Mouse (Mus musculus) G1E (cell line): ENCODE results near the gene Lyz1. TPM values are rescaled to one million over a fixed set of nuclear protein-coding genes. Genes with fewer than 3 reads are reported as not detected.
"Not testable (repeated sequence)": the region's sequence is repeated elsewhere in the genome, so short reads cannot be mapped to it uniquely, and the experiment has no call there.

ENCODE experiments used
- ATAC-seq: 2 replicates; pipeline ENCODE4 v1.8.0; 2016; ENCODE audit warnings: mild to moderate bottlenecking; ENCODE audit not compliant: insufficient number of reproducible peaks, poor library complexity, low FRiP score, severe bottlenecking; ENCODE audit errors: extremely low read depth
- DNase-seq: peaks from one replicate; pipeline ENCODE4 v3.0.0; 2012; ENCODE audit warnings: low spot score
- H3K27me3 ChIP-seq: 2 replicates; pipeline ENCODE4 v1.6.1; 2012; ENCODE audit warnings: mild to moderate bottlenecking, low read length, inconsistent platforms; ENCODE audit not compliant: insufficient read depth
- H3K36me3 ChIP-seq: replicated peaks from 2 replicates; pipeline ENCODE3; 2012; ENCODE audit warnings: mild to moderate bottlenecking, inconsistent platforms
- H3K4me1 ChIP-seq: 2 replicates; pipeline ENCODE4 v1.6.1; 2012; ENCODE audit warnings: low read depth, low read length, inconsistent platforms, mixed read lengths; ENCODE audit not compliant: insufficient read depth
- H3K4me3 ChIP-seq: 2 replicates; pipeline ENCODE4 v1.5.1; 2012; ENCODE audit warnings: low read depth, mild to moderate bottlenecking, inconsistent platforms, low read length, moderate library complexity, mixed read lengths
- H3K9me3 ChIP-seq: replicated peaks from 2 replicates; pipeline ENCODE4 v1.6.1; 2012; ENCODE audit warnings: inconsistent platforms
- CTCF ChIP-seq: IDR thresholded peaks from 2 replicates; pipeline ENCODE4 v1.5.1; 2012; ENCODE audit warnings: low read depth, low read length, inconsistent platforms, mixed read lengths
- GATA1 ChIP-seq: IDR thresholded peaks from 2 replicates; pipeline ENCODE4 v1.6.1; 2012; ENCODE audit warnings: borderline replicate concordance, low read length, inconsistent platforms, mixed read lengths
- GATA2 ChIP-seq: IDR thresholded peaks from 2 replicates; pipeline ENCODE4 v1.6.1; 2012; ENCODE audit warnings: low read depth, low read length, inconsistent platforms, borderline replicate concordance
- POLR2AphosphoS5 ChIP-seq: IDR thresholded peaks from 2 replicates; pipeline ENCODE4 v1.6.1; 2012; ENCODE audit warnings: low read depth, low read length, inconsistent platforms; ENCODE audit not compliant: insufficient replicate concordance
- TAL1 ChIP-seq: conservative IDR thresholded peaks from 2 replicates; pipeline ENCODE4 v1.6.1; 2012; ENCODE audit warnings: low read depth, low read length, inconsistent platforms, mixed read lengths
- polyA plus RNA-seq: library from polyadenylated mRNA; stranded (reverse); fragments of >175 nt; gene quantifications from 2 replicates; pipeline ENCODE4 v1.2.3, GENCODE M21; 2012
- total RNA-seq, 2 experiments: library from RNA; stranded (forward) in 1 of 2; stranded (reverse) in 1 of 2; fragments of 200-1000 nt in 1 of 2; fragments of >200 nt in 1 of 2; fragmentation: Nextera tagmentation in 1 of 2; gene quantifications; 2 replicates each; pipeline ENCODE4 v1.2.3; 2014 to 2017

The Lyz1 gene
- total and polyA plus RNA-seq, 3 experiments = 0.11 TPM; not detected in 2

DNA sequence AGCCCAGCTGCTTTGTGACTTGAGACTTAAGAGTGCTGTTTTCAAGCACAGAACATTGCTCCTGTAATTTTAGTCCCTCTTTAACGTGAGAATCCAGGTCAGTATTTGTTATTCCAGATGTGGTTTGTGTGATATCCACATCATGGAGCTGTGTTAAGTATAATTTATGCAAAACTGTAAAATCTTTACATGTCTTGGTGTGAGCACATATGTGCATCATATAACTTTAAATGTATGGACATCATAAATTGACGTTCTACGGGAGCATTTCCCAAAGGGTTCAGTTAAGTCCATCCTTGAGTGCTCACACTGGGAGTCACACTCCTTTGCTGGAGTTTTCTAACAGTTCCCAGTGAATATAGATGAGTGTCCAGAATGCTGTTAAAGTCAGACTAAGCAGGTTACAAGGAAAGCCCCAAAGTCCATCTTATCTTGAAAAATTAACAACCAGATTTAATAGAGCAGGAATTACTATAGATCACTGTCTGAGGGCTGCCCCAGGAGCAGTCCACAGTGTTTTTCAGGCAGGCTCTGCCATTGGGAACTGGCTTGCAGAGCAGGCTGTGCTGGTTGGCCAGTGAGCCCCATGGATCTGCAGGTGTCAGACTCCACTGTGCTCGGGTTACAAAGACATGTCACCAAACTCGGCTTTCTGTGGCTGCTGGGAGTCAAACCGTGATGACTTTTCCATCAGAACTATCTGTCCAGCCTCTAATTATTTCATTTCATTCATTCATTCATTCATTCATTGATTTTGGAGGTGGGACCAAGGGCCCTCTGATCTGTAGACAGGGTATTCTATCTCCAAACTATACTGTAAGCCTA is 2.4 kb downstream of the Lyz1 start:
- Histone ChIP-seq H3K36me3 (no peaks in the 10 kb centered on the region), H3K9me3 (no peaks in the 10 kb centered on the region), H3K4me1 (no peaks in the 10 kb centered on the region), H3K27me3 (peaks cover 10% of the 10 kb centered on the region), H3K4me3 (no peak overlapping the region)
- TF ChIP-seq GATA1 (no peak), GATA2 (no peak), TAL1 (no peak), CTCF (no peak), POLR2AphosphoS5 (no peak)
- ATAC-seq = no peak
- DNase-seq = no peak

DNA sequence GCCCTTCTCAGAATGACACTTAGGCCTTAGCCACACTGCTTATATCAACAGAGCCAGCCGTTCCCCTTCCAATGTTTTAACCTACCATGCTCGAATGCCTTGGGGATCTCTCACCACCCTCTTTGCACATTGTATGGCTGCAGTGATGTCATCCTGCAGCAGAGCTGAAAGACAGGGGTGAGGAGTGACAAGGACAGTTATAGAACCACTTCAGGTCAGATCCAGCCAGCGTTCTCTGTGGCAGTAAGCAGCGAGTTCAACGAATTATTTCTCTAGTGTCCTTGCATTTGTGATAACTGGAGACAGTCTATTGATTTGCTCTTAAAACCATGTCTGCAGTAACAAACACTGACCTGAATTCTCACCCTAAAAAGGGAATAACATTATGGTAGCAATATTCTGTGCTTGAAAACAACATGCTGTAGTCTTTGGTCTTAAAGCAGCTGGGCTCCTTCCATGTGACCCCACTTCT is 3.6 kb downstream of the Lyz1 start:
- peaks cover 20% of the 10 kb centered on the region for H3K27me3 ChIP-seq
- H3K4me3 ChIP-seq, H3K36me3 ChIP-seq, H3K9me3 ChIP-seq, DNase-seq, H3K4me1 ChIP-seq, ATAC-seq: not testable (repeated sequence)

- no peak for ATAC-seq
Measured at GRCm38 (mm10) chr10:117288197-117289033, 4.3 kb downstream of the Lyz1 start.

DNA sequence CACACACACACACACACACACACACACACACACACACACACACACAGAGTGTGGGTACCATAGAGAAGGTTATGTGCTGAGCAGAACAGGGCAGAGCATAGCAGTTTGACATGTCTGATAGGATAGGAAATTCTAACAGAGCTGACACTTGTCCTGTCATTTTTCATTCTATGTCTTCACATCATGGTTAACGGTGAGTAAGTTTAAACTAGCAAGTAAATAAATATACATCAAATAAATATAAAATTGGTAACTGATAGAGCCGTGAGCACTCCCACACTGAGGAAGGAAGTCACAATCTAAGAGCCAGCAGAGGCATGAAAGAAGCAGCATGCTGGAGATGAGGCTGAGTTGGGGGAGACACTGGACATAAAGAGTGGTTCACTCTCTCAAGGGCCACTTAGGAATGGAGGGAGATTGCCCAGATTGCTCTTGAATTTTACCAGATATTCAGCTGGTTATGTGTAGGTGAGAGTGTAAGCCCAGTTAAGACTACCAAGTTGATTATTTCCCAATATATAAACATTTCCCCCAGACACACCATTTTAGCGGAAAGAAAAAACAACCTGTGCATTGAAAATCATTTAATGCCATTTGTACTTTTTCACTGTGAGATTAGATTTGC is 5.3 kb downstream of the Lyz1 start:
- TF ChIP-seq POLR2AphosphoS5 = no peak
- no peak for TF ChIP-seq TAL1
- no peak for TF ChIP-seq CTCF
- TF ChIP-seq GATA1 = no peak
- no peak for TF ChIP-seq GATA2
- no peaks in the 10 kb centered on the region for H3K9me3 ChIP-seq
- DNase-seq = no peak
- H3K4me3 ChIP-seq = no peak overlapping the region
- ATAC-seq = no peak
- no peaks in the 10 kb centered on the region for H3K4me1 ChIP-seq
- no peaks in the 10 kb centered on the region for H3K36me3 ChIP-seq
- H3K27me3 ChIP-seq = peaks cover 17% of the 10 kb centered on the region

More at GRCm38 (mm10) chr10:117288197-117289033, 4.3 kb downstream of the Lyz1 start:
- Histone ChIP-seq H3K27me3 (peaks cover 17% of the 10 kb centered on the region), H3K4me1 (no peaks in the 10 kb centered on the region), H3K9me3 (no peaks in the 10 kb centered on the region), H3K4me3 (no peak overlapping the region), H3K36me3 (no peaks in the 10 kb centered on the region)
- TF ChIP-seq POLR2AphosphoS5 = no peak
- TF ChIP-seq TAL1 = no peak
- TF ChIP-seq CTCF = no peak
- no peak for TF ChIP-seq GATA1
- no peak for TF ChIP-seq GATA2
- no peak for DNase-seq

- DNase-seq = no peak
- no peak overlapping the region for H3K4me3 ChIP-seq
- H3K9me3 ChIP-seq = no peaks in the 10 kb centered on the region
- no peak for TF ChIP-seq POLR2AphosphoS5
- TF ChIP-seq CTCF = no peak
- TF ChIP-seq GATA2 = no peak
- no peak for TF ChIP-seq TAL1
- no peak for TF ChIP-seq GATA1
- no peaks in the 10 kb centered on the region for H3K36me3 ChIP-seq
- no peaks in the 10 kb centered on the region for H3K4me1 ChIP-seq
- no peak for ATAC-seq
- H3K27me3 ChIP-seq = peaks cover 21% of the 10 kb centered on the region
Measured at GRCm38 (mm10) chr10:117286366-117286970, 6.2 kb downstream of the Lyz1 start.

GRCm38 (mm10) chr10:117285584-117285983 is 7.1 kb downstream of the Lyz1 start:
- not testable (repeated sequence) for H3K9me3 ChIP-seq, H3K36me3 ChIP-seq, ATAC-seq, H3K4me3 ChIP-seq, DNase-seq, H3K4me1 ChIP-seq
- H3K27me3 ChIP-seq = peaks cover 17% of the 10 kb centered on the region
